Mouse (Mus musculus): ENCODE data around the gene Fam120b.

Gene Fam120b

GRCm38 (mm10) chr17:15395997-15396675, at the start of gene Fam120b:
Gene Fam120b, plus strand, starts transcription at chr17:15396202.
- DNase-seq, result peak; percentile 83 to 92

GRCm38 (mm10) chr17:15350152-15350551, 45.9 kb upstream of the Fam120b start:
- no peak for DNase-seq

GRCm38 (mm10) chr17:15352869-15353610, 43.0 kb upstream of the Fam120b start:
- DNase-seq, result peak in 1 of 2 experiments; percentile 28

GRCm38 (mm10) chr17:15354006-15354405, 42.0 kb upstream of the Fam120b start:
- DNase-seq, result no peak

- DNase-seq, result no peak
Observed at GRCm38 (mm10) chr17:15355072-15355471, 40.9 kb upstream of the Fam120b start.

GRCm38 (mm10) chr17:15356526-15356925, 39.5 kb upstream of the Fam120b start:
- no peak for DNase-seq

GRCm38 (mm10) chr17:15357071-15357470, 38.9 kb upstream of the Fam120b start:
- DNase-seq, result no peak

- no peak for DNase-seq
Observed at GRCm38 (mm10) chr17:15363656-15364055, 32.3 kb upstream of the Fam120b start.

GRCm38 (mm10) chr17:15365650-15366049, 30.4 kb upstream of the Fam120b start:
- peak in 1 of 2 experiments; percentile 49 for DNase-seq

GRCm38 (mm10) chr17:15370401-15370800, 25.6 kb upstream of the Fam120b start:
- no peak for DNase-seq

- peak in 1 of 2 experiments; percentile 22 for DNase-seq
Observed at GRCm38 (mm10) chr17:15371967-15372835, 23.8 kb upstream of the Fam120b start.

GRCm38 (mm10) chr17:15372931-15373652, 22.9 kb upstream of the Fam120b start:
- no peak for DNase-seq

- peak in 1 of 2 experiments; percentile 37 for DNase-seq
Observed at GRCm38 (mm10) chr17:15374321-15375141, 21.5 kb upstream of the Fam120b start.

- DNase-seq, result no peak
Observed at GRCm38 (mm10) chr17:15375224-15375623, 20.8 kb upstream of the Fam120b start.

GRCm38 (mm10) chr17:15375701-15376493, 20.1 kb upstream of the Fam120b start:
- DNase-seq, result peak; percentile 83 to 88

GRCm38 (mm10) chr17:15376494-15377181, 19.4 kb upstream of the Fam120b start, which contains the start of gene Dll1:
Gene Dll1, minus strand, starts transcription at chr17:15376872.
- DNase-seq, result peak; percentile 53 to 64

- DNase-seq, result peak in 1 of 2 experiments; percentile 42
Observed at GRCm38 (mm10) chr17:15377901-15378300, 18.1 kb upstream of the Fam120b start.

GRCm38 (mm10) chr17:15378413-15379109, 17.4 kb upstream of the Fam120b start:
- DNase-seq, result no peak

Measured in kidney, postnatal 4 days (tissue).